Mouse (Mus musculus) heart, embryonic 13.5 days (tissue): Measurements from ENCODE around the gene Rundc3b. TPM values are rescaled to one million over a fixed set of nuclear protein-coding genes. Genes with fewer than 3 reads are reported as not detected.

Experiments
- ATAC-seq: fragments of 200-750 bp; cut with Nextera tagmentation; 2 replicates; pipeline ENCODE4 v1.8.0; 2017; ENCODE audit warnings: moderate TSS enrichment; ENCODE audit not compliant: insufficient number of reproducible peaks, low FRiP score, low TSS enrichment; ENCODE audit errors: extremely low read depth
- H3K27ac ChIP-seq: fragments of 300-500 bp; sonication (generic); replicated peaks from 2 replicates; pipeline ENCODE4 v1.5.1; 2015; ENCODE audit warnings: moderate library complexity, mild to moderate bottlenecking, inconsistent platforms
- H3K27me3 ChIP-seq: fragments of 300-500 bp; sonication (generic); replicated peaks from 2 replicates; pipeline ENCODE4 v1.6.1; 2015; ENCODE audit warnings: mild to moderate bottlenecking, inconsistent platforms
- H3K36me3 ChIP-seq: fragments of 300-500 bp; sonication (generic); 2 replicates; pipeline ENCODE4 v1.6.1; 2015; ENCODE audit warnings: mild to moderate bottlenecking, inconsistent platforms
- H3K4me1 ChIP-seq: fragments of 300-500 bp; sonication (generic); 2 replicates; pipeline ENCODE4 v1.6.1; 2015; ENCODE audit warnings: inconsistent platforms
- H3K4me2 ChIP-seq: fragments of 300-500 bp; sonication (generic); 2 replicates; pipeline ENCODE4 v1.6.1; 2015; ENCODE audit warnings: inconsistent platforms, mild to moderate bottlenecking, moderate library complexity
- H3K4me3 ChIP-seq: fragments of 300-500 bp; sonication (generic); 2 replicates; pipeline ENCODE4 v1.5.1; 2015; ENCODE audit warnings: moderate library complexity, mild to moderate bottlenecking, inconsistent platforms
- H3K9ac ChIP-seq: fragments of 300-500 bp; sonication (generic); 2 replicates; pipeline ENCODE4 v1.6.1; 2015; ENCODE audit warnings: inconsistent platforms, mild to moderate bottlenecking, moderate library complexity
- H3K9me3 ChIP-seq: fragments of 300-500 bp; sonication (generic); 2 replicates; pipeline ENCODE4 v1.6.1; 2016; ENCODE audit warnings: inconsistent platforms
- WGBS: fragments of 180-500 bp; shearing (Covaris S2); methylation state at CpG from one replicate; pipeline ENCODE4 v1.1.7; 2015; ENCODE audit warnings: mixed read lengths; 5-methylcytosine and 5-hydroxymethylcytosine counted together
- polyA plus RNA-seq: library from polyadenylated mRNA; unstranded; fragments of >200 nt; fragmentation: Nextera tagmentation; extraction: Ambion mirVana; gene quantifications from 2 replicates; pipeline ENCODE4 v1.2.1, GENCODE M21; 2015

The Rundc3b gene
- polyA plus RNA-seq, 1 experiment from 2014 or later = 0.90 TPM

- Histone ChIP-seq H3K4me3 (no peak overlapping the region), H3K27ac (no peak overlapping the region), H3K9ac (no peak overlapping the region), H3K4me1 (no peaks in the 10 kb centered on the region), H3K36me3 (no peaks in the 10 kb centered on the region), H3K27me3 (no peaks in the 10 kb centered on the region), H3K9me3 (no peaks in the 10 kb centered on the region), H3K4me2 (no peak overlapping the region)
- 46% methylated on average over 4 of the region's 4 CpGs for WGBS
- ATAC-seq = no peak
Observed at GRCm38 (mm10) chr5:8487989-8488700, 134.6 kb downstream of the Rundc3b start.

- Histone ChIP-seq H3K27ac (no peak overlapping the region), H3K9ac (no peak overlapping the region), H3K9me3 (no peaks in the 10 kb centered on the region), H3K4me2 (no peak overlapping the region), H3K27me3 (no peaks in the 10 kb centered on the region), H3K4me3 (no peak overlapping the region), H3K36me3 (peaks cover 51% of the 10 kb centered on the region), H3K4me1 (no peaks in the 10 kb centered on the region)
- WGBS = 76% methylated on average over 5 of the region's 5 CpGs
- no peak for ATAC-seq
Observed at GRCm38 (mm10) chr5:8456561-8456960, 166.2 kb downstream of the Rundc3b start.

GRCm38 (mm10) chr5:8455565-8455964, 167.2 kb downstream of the Rundc3b start:
- ATAC-seq = no peak
- Histone ChIP-seq H3K27me3 (no peaks in the 10 kb centered on the region), H3K36me3 (peaks cover 51% of the 10 kb centered on the region), H3K27ac (no peak overlapping the region), H3K9ac (no peak overlapping the region), H3K4me3 (no peak overlapping the region), H3K9me3 (no peaks in the 10 kb centered on the region), H3K4me2 (no peak overlapping the region), H3K4me1 (no peaks in the 10 kb centered on the region)

Other genes with a start within 250 kb of the Rundc3b start
- 26.6 and 27.5 TPM in 2 replicates for gene Dbf4, start 200.2 kb downstream of the Rundc3b start, polyA plus RNA-seq
- gene Slc25a40, start 200.1 kb downstream of the Rundc3b start, polyA plus RNA-seq = 10.6 and 11.5 TPM in 2 replicates
- 0.11 and 0.23 TPM in 2 replicates for gene Abcb1a, start 37.1 kb upstream of the Rundc3b start, polyA plus RNA-seq
- 0.65 and 1.0 TPM in 2 replicates for gene Abcb1b, start 175.2 kb upstream of the Rundc3b start, polyA plus RNA-seq